Mouse (Mus musculus) left cerebral cortex, postnatal 4 days (tissue): ENCODE measurements around the gene Lrrc25. TPM values are rescaled to one million over a fixed set of nuclear protein-coding genes. Genes with fewer than 3 reads are reported as not detected.

Experiments used
- DNase-seq: peaks from one replicate; pipeline ENCODE4 v3.0.0-alpha.2; 2022
- intact Hi-C: fragments of 180-260 bp; cut with DNase I; formaldehyde crosslinking; loops from one replicate; pipeline ENCODE4 v1.15.1; 2025
- total RNA-seq, 2 experiments: library from RNA; stranded (reverse); gene quantifications; 2 replicates each; pipeline ENCODE4 v1.2.3; 2021

The Lrrc25 gene
- total RNA-seq, 2 experiments from 2014 or later = 1.1 to 1.3 TPM

GRCm38 (mm10) chr8:70614469-70614868 is 1.5 kb upstream of the Lrrc25 start:
- intact Hi-C loops = no loop called here
- no peak for DNase-seq

- no peak for DNase-seq
- intact Hi-C loops = no loop called here
Observed at GRCm38 (mm10) chr8:70615281-70615680, 674 bp upstream of the Lrrc25 start.

GRCm38 (mm10) chr8:70616645-70617044 is 690 bp downstream of the Lrrc25 start:
- DNase-seq = no peak
- intact Hi-C loops = no loop called here

- no peak for DNase-seq
- intact Hi-C loops = no loop called here
Observed at GRCm38 (mm10) chr8:70617985-70618384, 2.0 kb downstream of the Lrrc25 start.

- no peak for DNase-seq
- intact Hi-C loops = no loop called here
Observed at GRCm38 (mm10) chr8:70618888-70619334, 3.0 kb downstream of the Lrrc25 start.

- intact Hi-C loops = no loop called here
Observed at GRCm38 (mm10) chr8:70622220-70622619, 6.3 kb downstream of the Lrrc25 start.

GRCm38 (mm10) chr8:70625104-70625503 is 9.1 kb downstream of the Lrrc25 start:
- peak; percentile 53 for DNase-seq
- intact Hi-C loops = no loop called here

More at GRCm38 (mm10) chr8:70622220-70622619, 6.3 kb downstream of the Lrrc25 start:
- no peak for DNase-seq

GRCm38 (mm10) chr8:70627041-70627440 is 11.1 kb downstream of the Lrrc25 start:
- no peak for DNase-seq
- intact Hi-C loops = no loop called here

- intact Hi-C loops = no loop called here
Observed at GRCm38 (mm10) chr8:70628986-70629490, 13.1 kb downstream of the Lrrc25 start.

GRCm38 (mm10) chr8:70629574-70630531 is 13.9 kb downstream of the Lrrc25 start:
- DNase-seq = peak; percentile 86
- intact Hi-C loops = no loop called here

More at GRCm38 (mm10) chr8:70628986-70629490, 13.1 kb downstream of the Lrrc25 start:
- no peak for DNase-seq

- no peak for DNase-seq
Observed at GRCm38 (mm10) chr8:70630532-70631381, 14.8 kb downstream of the Lrrc25 start.

GRCm38 (mm10) chr8:70631436-70631835 is 15.5 kb downstream of the Lrrc25 start:
- intact Hi-C loops = no loop called here
- DNase-seq = no peak

More at GRCm38 (mm10) chr8:70630532-70631381, 14.8 kb downstream of the Lrrc25 start:
- intact Hi-C loops = no loop called here

GRCm38 (mm10) chr8:70632346-70632892 is 16.5 kb downstream of the Lrrc25 start, which contains the start of gene Gdf15:
TSS of gene Gdf15 (minus strand) at chr8:70632456.
- intact Hi-C loops = no loop called here
- no peak for DNase-seq

GRCm38 (mm10) chr8:70634066-70634465 is 18.1 kb downstream of the Lrrc25 start:
- intact Hi-C loops = no loop called here
- DNase-seq = no peak

GRCm38 (mm10) chr8:70635527-70635926 is 19.6 kb downstream of the Lrrc25 start:
- intact Hi-C loops = no loop called here
- DNase-seq = no peak

- intact Hi-C loops = no loop called here
Observed at GRCm38 (mm10) chr8:70636838-70637237, 20.9 kb downstream of the Lrrc25 start.

GRCm38 (mm10) chr8:70638752-70639151 is 22.8 kb downstream of the Lrrc25 start:
- intact Hi-C loops = no loop called here

More at GRCm38 (mm10) chr8:70636838-70637237, 20.9 kb downstream of the Lrrc25 start:
- no peak for DNase-seq

GRCm38 (mm10) chr8:70643019-70643418 is 27.1 kb downstream of the Lrrc25 start:
- intact Hi-C loops = no loop called here
- DNase-seq = no peak

More at GRCm38 (mm10) chr8:70638752-70639151, 22.8 kb downstream of the Lrrc25 start:
- DNase-seq = no peak

GRCm38 (mm10) chr8:70644065-70644464 is 28.1 kb downstream of the Lrrc25 start:
- intact Hi-C loops = no loop called here
- no peak for DNase-seq

- DNase-seq = no peak
- intact Hi-C loops = no loop called here
Observed at GRCm38 (mm10) chr8:70645501-70646224, 29.7 kb downstream of the Lrrc25 start.
